Mouse (Mus musculus) stomach, postnatal 0 days (tissue): ENCODE results near the gene Nipsnap1.

Experiments used
- CTCF ChIP-seq: IDR thresholded peaks from 2 replicates; pipeline ENCODE4 v1.5.1; 2016; ENCODE audit warnings: antibody characterized with exemption, low read depth, mild to moderate bottlenecking, moderate library complexity
- EP300 ChIP-seq: optimal IDR thresholded peaks from 2 replicates; pipeline ENCODE3; 2016; ENCODE audit warnings: antibody characterized with exemption

- TF ChIP-seq EP300: no peak
- TF ChIP-seq CTCF: no peak
Measured at GRCm38 (mm10) chr11:4886987-4887386, 13.2 kb downstream of the Nipsnap1 start.
